Mouse (Mus musculus): ENCODE measurements around the gene Mdk.

DNA sequence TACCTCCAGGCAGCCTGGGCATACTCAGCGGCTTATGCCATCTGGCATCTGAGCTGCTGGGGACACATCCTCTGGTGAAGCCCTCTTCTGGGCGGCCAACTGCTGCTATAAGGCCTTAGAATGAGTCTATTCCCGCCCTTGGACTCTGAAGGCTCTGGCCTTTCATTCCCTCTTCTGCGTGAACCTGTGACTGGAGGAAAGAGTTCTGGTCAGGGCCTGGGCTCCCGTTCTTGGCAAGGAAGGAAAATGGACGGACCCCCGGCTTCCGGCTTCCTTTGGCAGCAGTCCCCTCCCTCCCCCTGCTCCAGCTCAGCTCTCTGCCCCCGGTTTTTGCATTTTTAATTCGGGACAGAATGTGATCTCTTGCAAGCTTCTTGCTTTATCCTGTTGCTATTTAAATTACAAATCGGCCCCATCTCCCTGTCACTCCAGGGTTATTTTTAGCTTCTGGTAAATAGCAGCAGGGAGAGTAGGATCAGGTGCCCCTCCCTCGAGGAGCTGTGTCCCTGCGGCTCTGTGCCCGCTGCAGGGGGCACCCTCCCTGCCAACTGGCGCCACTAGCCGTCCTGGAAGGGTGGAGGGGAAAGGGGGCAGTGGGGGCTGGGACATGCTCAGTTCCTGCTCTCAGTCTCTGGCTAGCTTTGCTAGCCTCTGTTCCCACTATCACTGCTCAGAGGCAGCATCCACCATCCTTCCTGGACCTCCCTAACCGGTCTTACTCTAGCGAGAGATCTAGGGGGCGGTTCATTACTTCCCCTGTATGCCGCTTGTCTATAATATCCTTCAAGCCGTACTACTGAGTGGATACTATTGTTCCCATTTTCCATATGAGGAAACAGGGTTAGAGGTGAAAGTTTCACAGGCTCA is 39.4 kb upstream of the Mdk start:
- TF ChIP-seq POLR2A (IDR thresholded peaks at IDR 0.05; ENCODE audit: insufficient read depth, low read depth, low read length) (no peak), CTCF (IDR thresholded peaks at IDR 0.05; ENCODE audit: insufficient read depth, low read depth, low read length) (no peak)

Data from olfactory bulb, adult 2 months (tissue).